In the genomic region with DNA sequence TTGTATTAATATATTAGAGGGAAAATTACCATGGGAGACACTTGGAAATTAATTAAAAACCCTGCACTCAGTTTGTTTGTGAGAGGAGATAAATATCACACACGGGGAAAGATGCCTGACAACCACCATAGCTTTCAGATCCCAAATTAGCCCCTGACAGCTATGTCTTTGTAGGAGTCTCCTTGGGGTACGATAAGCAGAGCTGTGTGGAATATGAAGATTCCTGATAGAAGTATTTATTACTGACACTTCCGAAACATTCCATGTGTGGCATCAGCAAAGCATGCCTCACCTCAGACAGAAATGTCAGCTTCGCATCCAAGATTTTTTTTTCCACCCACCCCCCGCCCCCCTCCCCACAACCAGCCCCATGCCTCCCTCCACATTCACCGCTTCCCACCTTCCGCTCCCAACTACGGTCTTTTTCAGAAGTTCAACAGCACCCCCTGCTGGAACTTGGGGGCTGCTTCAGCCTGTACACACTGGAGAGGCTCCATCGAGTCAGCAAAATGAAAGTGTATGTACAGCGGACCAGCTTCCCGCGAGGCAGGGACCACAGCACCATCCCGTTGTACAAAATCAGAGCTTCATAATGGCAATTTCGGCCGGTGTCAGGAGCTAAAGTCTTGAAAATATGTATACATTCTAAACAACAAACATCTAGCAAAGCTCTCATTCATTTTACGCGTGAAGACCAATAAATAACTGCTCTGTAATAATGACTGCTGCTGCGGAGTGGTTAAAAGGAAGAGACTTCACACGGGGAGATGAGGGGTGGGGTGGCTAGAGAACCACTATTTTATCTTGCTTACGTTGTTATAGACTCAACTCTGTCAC, we compare ENCODE assay signal across 8 mouse cellular contexts.
A peak's percentile ranks its signal among the peaks of the same experiment; 100 is the strongest.
DNase-seq lines count a peak whose midpoint lies in the region; ATAC-seq lines count a peak whose summit lies in the region.

No protein-coding gene starts in this region.

- intact Hi-C loops in left cerebral cortex, postnatal 10 days (cut with DNase I) = no loop called here

- H3K27ac ChIP-seq in intestine, embryonic 14.5 days (ENCODE audit: low read depth) = no peak overlapping the region

- peak; percentile 54 for DNase-seq in adipocyte (ENCODE audit: low spot score)
- peak; percentile 67 to 81 for DNase-seq in cerebellum, postnatal 4 days (ENCODE audit: low spot score in 2 of 2)
- peak; percentile 62 for DNase-seq in gastrocnemius, postnatal 10 days
- DNase-seq in intestine, embryonic 14.5 days (ENCODE audit: low spot score) = peak; percentile 89
- DNase-seq in left cerebral cortex, postnatal 10 days (ENCODE audit: extremely low spot score in 1 of 2, low spot score in 2 of 2) = peak; percentile 79 to 89
- peak; percentile 77 for DNase-seq in right cerebral cortex, postnatal 14 days
- DNase-seq in urinary bladder, postnatal 4 days (ENCODE audit: low spot score in 2 of 2) = peak; percentile 44 to 76

- no peaks in the 10 kb centered on the region for H3K36me3 ChIP-seq in intestine, embryonic 14.5 days (ENCODE audit: control insufficient read depth, insufficient read depth, low read length)

- peak; percentile 77 for ATAC-seq in intestine, embryonic 14.5 days (replicated peaks; ENCODE audit: low FRiP score, low TSS enrichment, low read depth)
- peak; percentile 96 for ATAC-seq in megakaryocyte-erythroid progenitor cell, adult 5-6 weeks (replicated peaks; ENCODE audit: low FRiP score, low TSS enrichment, poor library complexity, severe bottlenecking)

- H3K9ac ChIP-seq in intestine, embryonic 14.5 days (ENCODE audit: low read length) = no peak overlapping the region

- no peaks in the 10 kb centered on the region for H3K9me3 ChIP-seq in intestine, embryonic 14.5 days (ENCODE audit: control insufficient read depth, low read length)

- no peaks in the 10 kb centered on the region for H3K27me3 ChIP-seq in intestine, embryonic 14.5 days (replicated peaks; ENCODE audit: control insufficient read depth, insufficient read depth, low read length)

- no peaks in the 10 kb centered on the region for H3K4me1 ChIP-seq in intestine, embryonic 14.5 days (replicated peaks; ENCODE audit: control insufficient read depth, insufficient read depth, low read length)

- WGBS in intestine, embryonic 14.5 days = 26% methylated on average over 20 of the region's 20 CpGs

- peak overlapping the region; percentile 10; the same call in 1 of the 2 replicates for H3K4me3 ChIP-seq in intestine, embryonic 14.5 days (ENCODE audit: low read depth, low read length)

- H3K4me2 ChIP-seq in intestine, embryonic 14.5 days (ENCODE audit: low read length) = peak overlapping the region; percentile 45
